Mouse (Mus musculus) embryonic facial prominence, embryonic 11.5 days (tissue): ENCODE results near the gene Trir. TPM values are rescaled to one million over a fixed set of nuclear protein-coding genes. Genes with fewer than 3 reads are reported as not detected.
A peak's percentile ranks its signal among the peaks of the same experiment; 100 is the strongest.

Experiments used
- ATAC-seq: fragments of 200-750 bp; cut with Nextera tagmentation; replicated peaks from 2 replicates; pipeline ENCODE4 v1.8.0; 2017; ENCODE audit warnings: low read depth; ENCODE audit not compliant: insufficient number of reproducible peaks, low FRiP score, low TSS enrichment
- DNase-seq: peaks from one replicate; pipeline ENCODE4 v3.0.0-alpha.2; 2015; ENCODE audit warnings: low spot score
- H3K27ac ChIP-seq: fragments of 300-500 bp; sonication (generic); replicated peaks from 2 replicates; pipeline ENCODE4 v1.5.1; 2014; ENCODE audit warnings: mild to moderate bottlenecking, low read depth, low read length, control low read depth
- H3K27me3 ChIP-seq: fragments of 300-500 bp; sonication (generic); 2 replicates; pipeline ENCODE4 v1.6.1; 2014; ENCODE audit warnings: mild to moderate bottlenecking, low read length, moderate library complexity, mixed read lengths; ENCODE audit not compliant: control insufficient read depth, insufficient read depth
- H3K36me3 ChIP-seq: fragments of 300-500 bp; sonication (generic); replicated peaks from 2 replicates; pipeline ENCODE4 v1.6.1; 2014; ENCODE audit warnings: low read depth, mild to moderate bottlenecking, low read length, moderate library complexity, mixed read lengths; ENCODE audit not compliant: control insufficient read depth, insufficient read depth
- H3K4me1 ChIP-seq: fragments of 300-500 bp; sonication (generic); 2 replicates; pipeline ENCODE4 v1.6.1; 2014; ENCODE audit warnings: low read length, mixed read lengths; ENCODE audit not compliant: control insufficient read depth, insufficient read depth
- H3K4me2 ChIP-seq: fragments of 300-500 bp; sonication (generic); 2 replicates; pipeline ENCODE4 v1.6.1; 2014; ENCODE audit warnings: low read depth, mild to moderate bottlenecking, control low read depth, low read length, moderate library complexity
- H3K4me3 ChIP-seq: fragments of 300-500 bp; sonication (generic); 2 replicates; pipeline ENCODE4 v1.5.1; 2014; ENCODE audit warnings: low read depth, low read length, control low read depth
- H3K9ac ChIP-seq: fragments of 300-500 bp; sonication (generic); replicated peaks from 2 replicates; pipeline ENCODE4 v1.6.1; 2014; ENCODE audit warnings: mild to moderate bottlenecking, control low read depth, low read length
- H3K9me3 ChIP-seq: fragments of 300-500 bp; sonication (generic); replicated peaks from 2 replicates; pipeline ENCODE4 v1.6.1; 2016; ENCODE audit warnings: mild to moderate bottlenecking, low read length, inconsistent platforms, mixed read lengths; ENCODE audit not compliant: control insufficient read depth
- WGBS: fragments of 180-500 bp; shearing (Covaris S2); extraction: QIAGEN DNeasy Blood & Tissue Kit; methylation state at CpG from one replicate; pipeline ENCODE4 v1.1.7; 2014; 5-methylcytosine and 5-hydroxymethylcytosine counted together
- polyA plus RNA-seq: library from polyadenylated mRNA; unstranded; fragments of >200 nt; fragmentation: Nextera tagmentation; extraction: Ambion mirVana; gene quantifications from 2 replicates; pipeline ENCODE4 v1.2.1, GENCODE M21; 2014

The Trir gene
- polyA plus RNA-seq, 1 experiment from 2014 or later = 178 TPM

DNA sequence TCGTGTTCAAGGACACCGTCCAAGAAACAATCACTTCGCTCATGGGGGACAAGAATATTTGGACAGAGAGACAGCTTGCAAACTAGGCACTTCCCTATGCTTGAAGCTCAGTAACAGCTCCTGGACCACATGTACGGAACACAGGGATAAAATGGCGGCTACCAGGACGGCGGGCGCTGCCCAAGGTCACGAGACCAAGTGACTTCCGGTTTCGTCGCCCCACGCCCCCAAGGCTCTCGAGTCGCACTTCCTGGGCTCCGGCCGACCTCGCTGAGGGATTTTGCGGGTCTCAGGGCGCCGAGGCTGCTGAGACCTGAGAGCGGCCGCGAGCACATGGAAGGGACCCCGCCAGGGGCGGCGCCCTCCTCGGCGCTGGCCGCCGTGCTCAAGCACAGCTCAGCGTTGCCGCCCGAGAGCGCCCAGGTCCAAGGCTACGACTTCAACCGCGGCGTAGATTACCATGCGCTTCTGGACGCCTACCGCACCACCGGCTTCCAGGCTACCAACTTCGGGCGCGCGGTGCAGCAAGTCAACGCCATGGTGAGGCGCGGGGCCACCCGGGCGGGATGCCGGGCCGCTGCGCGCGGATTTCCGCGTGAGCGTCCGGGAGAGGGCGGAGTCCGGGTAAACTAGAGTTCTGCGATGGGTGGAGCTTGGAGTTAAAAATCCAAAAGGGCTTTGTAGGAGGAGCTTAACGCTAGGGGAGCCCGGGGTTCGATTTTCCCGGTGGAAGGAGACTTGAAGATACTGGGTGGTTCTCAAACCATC lies 45.1 kb downstream of the Trir start, which contains the start of gene Dhps:
Gene Dhps (plus strand): TSS at position 244 of the 768 bp plus-strand sequence.
- ATAC-seq (peak; percentile 68), DNase-seq (peak; percentile 96)
- H3K4me2 ChIP-seq = peak within 1 kb of the TSS; percentile 68
- peak within 1 kb of the TSS; percentile 88 for H3K4me3 ChIP-seq
- peak within 1 kb of the TSS; percentile 93 for H3K27ac ChIP-seq
- H3K4me1 ChIP-seq = no peaks in the 10 kb centered on the region
- no peaks in the 10 kb centered on the region; the same call in 1 of the 2 replicates for H3K36me3 ChIP-seq
- no peaks in the 10 kb centered on the region for H3K9me3 ChIP-seq
- WGBS = under 1% methylated on average over 68 of the region's 68 CpGs
- H3K27me3 ChIP-seq = no peaks in the 10 kb centered on the region
- H3K9ac ChIP-seq = peak within 1 kb of the TSS; percentile 89

DNA sequence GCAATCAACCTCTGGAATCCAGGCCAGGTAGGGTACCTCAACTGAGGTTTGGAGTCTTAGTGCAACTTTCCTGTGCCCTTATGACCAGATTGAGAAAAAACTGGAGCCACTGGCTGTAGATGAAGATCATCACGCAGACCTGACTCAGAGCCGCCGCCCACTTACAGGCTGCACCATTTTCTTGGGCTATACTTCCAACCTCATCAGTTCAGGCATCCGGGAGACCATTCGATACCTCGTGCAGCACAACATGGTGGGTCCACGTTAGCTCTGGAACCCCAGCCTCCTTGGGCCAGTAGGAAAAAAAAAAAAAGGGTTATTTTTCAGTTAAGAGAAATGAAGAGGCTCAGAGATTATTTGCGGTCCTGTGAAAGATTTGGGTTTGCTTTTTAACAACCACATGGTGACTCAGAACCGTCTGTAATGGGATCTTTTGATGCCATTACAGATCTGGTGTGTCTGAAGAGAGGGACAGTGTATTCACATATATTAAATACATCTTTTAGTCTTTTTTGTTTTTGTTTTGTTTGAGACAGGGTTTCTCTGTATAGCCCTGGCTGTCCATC lies 45.8 kb downstream of the Trir start:
- peak overlapping the region; percentile 89 for H3K9ac ChIP-seq
- no peaks in the 10 kb centered on the region for H3K27me3 ChIP-seq
- H3K36me3 ChIP-seq = no peaks in the 10 kb centered on the region; the same call in 1 of the 2 replicates
- H3K9me3 ChIP-seq = no peaks in the 10 kb centered on the region
- H3K4me2 ChIP-seq = peak overlapping the region; percentile 68
- ATAC-seq (no peak), DNase-seq (no peak)
- H3K4me3 ChIP-seq = peak overlapping the region; percentile 88
- H3K4me1 ChIP-seq = no peaks in the 10 kb centered on the region
- H3K27ac ChIP-seq = no peak overlapping the region
- WGBS = 37% methylated on average over 9 of the region's 9 CpGs

DNA sequence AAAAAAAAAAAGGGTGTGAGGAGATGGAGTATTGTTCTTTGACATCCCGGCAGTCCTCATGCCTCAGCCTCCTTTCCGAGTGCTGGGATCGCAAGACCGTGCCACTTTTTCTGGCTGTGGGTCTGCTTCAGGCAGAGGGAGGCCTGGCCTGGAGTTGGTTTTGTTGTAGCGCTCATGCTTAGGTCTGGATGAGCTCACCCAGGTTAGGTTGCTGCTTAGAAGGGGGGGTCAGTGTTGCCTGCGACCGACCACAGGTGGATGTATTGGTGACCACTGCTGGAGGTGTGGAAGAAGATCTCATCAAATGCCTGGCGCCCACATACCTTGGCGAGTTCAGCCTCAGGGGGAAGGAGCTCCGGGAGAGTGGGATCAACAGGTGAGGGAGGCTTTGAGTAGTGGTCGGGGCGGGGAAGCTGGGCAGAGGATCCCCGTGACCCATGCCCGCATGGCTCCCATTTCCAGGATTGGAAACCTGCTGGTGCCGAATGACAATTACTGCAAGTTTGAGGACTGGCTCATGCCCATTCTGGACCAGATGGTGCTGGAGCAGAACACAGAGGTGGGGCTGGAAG lies 46.5 kb downstream of the Trir start:
- Histone ChIP-seq H3K9ac (no peak overlapping the region), H3K9me3 (no peaks in the 10 kb centered on the region), H3K27me3 (no peaks in the 10 kb centered on the region), H3K36me3 (no peaks in the 10 kb centered on the region; the same call in 1 of the 2 replicates), H3K27ac (no peak overlapping the region), H3K4me2 (no peak overlapping the region), H3K4me3 (no peak overlapping the region), H3K4me1 (no peaks in the 10 kb centered on the region)
- DNase-seq (no peak), ATAC-seq (no peak)
- 93% methylated on average over 15 of the region's 15 CpGs for WGBS

DNA sequence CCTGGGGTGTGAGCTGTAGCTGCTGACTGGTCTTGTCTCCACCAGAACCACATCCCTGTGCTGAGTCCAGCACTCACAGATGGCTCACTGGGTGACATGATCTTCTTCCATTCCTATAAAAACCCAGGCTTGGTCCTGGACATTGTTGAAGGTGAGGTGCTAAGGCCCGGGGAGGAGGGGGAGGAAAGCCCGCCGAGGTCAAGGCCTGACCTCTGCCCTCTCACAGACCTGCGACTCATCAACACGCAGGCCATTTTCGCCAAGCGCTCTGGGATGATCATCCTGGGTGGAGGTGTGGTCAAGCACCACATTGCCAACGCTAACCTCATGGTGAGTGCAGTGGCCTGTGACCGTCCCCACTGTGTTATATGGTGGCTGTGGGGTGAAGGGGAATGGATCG lies 47.5 kb downstream of the Trir start:
- no peaks in the 10 kb centered on the region; the same call in 1 of the 2 replicates for H3K36me3 ChIP-seq
- no peaks in the 10 kb centered on the region for H3K27me3 ChIP-seq
- ATAC-seq = no peak
- no peak overlapping the region for H3K4me2 ChIP-seq
- no peak for DNase-seq
- H3K27ac ChIP-seq = no peak overlapping the region
- H3K4me3 ChIP-seq = no peak overlapping the region
- H3K4me1 ChIP-seq = no peaks in the 10 kb centered on the region
- no peaks in the 10 kb centered on the region for H3K9me3 ChIP-seq
- no peak overlapping the region for H3K9ac ChIP-seq
- 81% methylated on average over 10 of the region's 10 CpGs for WGBS

DNA sequence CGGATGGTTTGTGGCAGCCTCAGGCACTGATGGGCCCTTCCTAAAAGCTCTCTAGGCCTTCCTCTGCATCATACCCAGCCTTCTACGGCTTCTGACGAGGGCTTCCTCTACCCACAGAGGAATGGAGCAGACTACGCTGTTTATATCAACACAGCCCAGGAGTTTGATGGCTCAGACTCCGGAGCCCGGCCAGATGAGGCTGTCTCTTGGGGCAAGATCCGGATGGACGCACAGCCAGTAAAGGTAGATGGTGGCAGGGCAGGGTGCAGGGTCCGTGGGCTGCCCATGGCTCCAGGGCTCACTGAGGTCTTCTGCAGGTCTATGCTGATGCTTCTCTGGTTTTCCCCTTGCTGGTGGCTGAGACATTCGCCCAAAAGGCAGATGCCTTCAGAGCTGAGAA lies 48.0 kb downstream of the Trir start:
- Histone ChIP-seq H3K9ac (no peak overlapping the region), H3K9me3 (no peaks in the 10 kb centered on the region), H3K27ac (no peak overlapping the region), H3K4me3 (no peak overlapping the region), H3K4me1 (no peaks in the 10 kb centered on the region), H3K4me2 (no peak overlapping the region), H3K36me3 (no peaks in the 10 kb centered on the region; the same call in 1 of the 2 replicates), H3K27me3 (no peaks in the 10 kb centered on the region)
- ATAC-seq (no peak), DNase-seq (no peak)
- 88% methylated on average over 10 of the region's 10 CpGs for WGBS

DNA sequence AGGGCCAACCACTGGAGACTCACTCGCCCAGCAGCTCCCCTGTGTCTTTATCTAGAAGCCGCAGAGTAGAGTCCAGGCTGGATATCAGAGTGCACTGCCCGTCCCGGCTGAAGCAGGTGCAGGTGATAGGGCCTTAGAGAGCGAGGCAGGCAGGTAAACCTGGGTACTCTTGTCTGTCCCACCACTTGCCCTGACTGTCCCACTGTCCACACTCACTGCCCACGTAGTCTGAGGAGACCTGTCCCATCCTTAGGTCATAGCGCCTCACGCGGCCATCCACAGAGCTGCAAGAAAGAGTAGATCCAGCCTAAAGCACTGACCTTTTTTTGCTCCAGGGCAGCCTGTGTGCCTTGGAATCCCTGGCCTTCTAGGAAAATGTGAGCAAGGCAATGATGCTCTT lies 49.4 kb downstream of the Trir start:
- Histone ChIP-seq H3K9me3 (no peaks in the 10 kb centered on the region), H3K9ac (no peak overlapping the region), H3K27me3 (no peaks in the 10 kb centered on the region), H3K27ac (no peak overlapping the region), H3K36me3 (no peaks in the 10 kb centered on the region; the same call in 1 of the 2 replicates), H3K4me2 (no peak overlapping the region), H3K4me1 (no peaks in the 10 kb centered on the region), H3K4me3 (no peak overlapping the region)
- WGBS = 80% methylated on average over 9 of the region's 9 CpGs
- no peak for ATAC-seq
- no peak for DNase-seq

DNA sequence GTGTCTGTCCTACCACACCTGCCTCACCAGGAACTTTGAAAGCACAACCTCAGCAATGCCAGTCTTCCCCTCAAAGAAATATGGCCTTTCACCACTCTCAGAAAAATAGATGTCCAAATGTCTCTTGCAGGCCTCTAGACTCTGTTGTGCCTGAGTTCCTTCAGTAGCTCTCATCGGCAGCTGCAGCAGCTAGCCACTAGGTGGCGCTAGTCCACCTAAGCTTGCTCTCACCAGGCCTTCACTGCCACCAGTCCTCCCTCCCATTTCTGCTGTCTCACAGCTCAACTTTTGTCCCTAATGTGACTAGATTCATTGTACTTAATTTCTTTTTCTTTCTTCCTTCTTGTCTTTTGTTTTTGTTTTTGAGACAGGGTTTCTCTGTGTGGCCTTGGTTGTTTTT lies 50.4 kb downstream of the Trir start:
- Histone ChIP-seq H3K9ac (no peak overlapping the region), H3K9me3 (no peaks in the 10 kb centered on the region), H3K4me2 (no peak overlapping the region), H3K4me1 (no peaks in the 10 kb centered on the region), H3K36me3 (no peaks in the 10 kb centered on the region; the same call in 1 of the 2 replicates), H3K27me3 (no peaks in the 10 kb centered on the region), H3K4me3 (no peak overlapping the region), H3K27ac (no peak overlapping the region)
- 0% methylated on average over 2 of the region's 2 CpGs for WGBS
- no peak for ATAC-seq
- DNase-seq = peak; percentile 91
